Mouse (Mus musculus) midbrain, postnatal 0 days (tissue): Measurements from ENCODE around the gene Bmper. TPM values are rescaled to one million over a fixed set of nuclear protein-coding genes. Genes with fewer than 3 reads are reported as not detected.

Experiments used
- ATAC-seq: fragments of 200-750 bp; cut with Nextera tagmentation; 2 replicates; pipeline ENCODE4 v1.8.0; 2017; ENCODE audit warnings: moderate number of reproducible peaks, mild to moderate bottlenecking, moderate TSS enrichment, moderate library complexity; ENCODE audit not compliant: low FRiP score
- DNase-seq: peaks from one replicate; pipeline ENCODE4 v3.0.0-alpha.2; 2015; ENCODE audit warnings: low spot score
- H3K27ac ChIP-seq: fragments of 300-500 bp; sonication (generic); 2 replicates; pipeline ENCODE4 v1.5.1; 2014; ENCODE audit warnings: low read depth, mild to moderate bottlenecking, low read length, mixed read lengths
- H3K27me3 ChIP-seq: fragments of 300-500 bp; sonication (generic); 2 replicates; pipeline ENCODE4 v1.6.1; 2014; ENCODE audit warnings: low read length, control low read depth, mixed read lengths; ENCODE audit not compliant: insufficient read depth
- H3K36me3 ChIP-seq: fragments of 300-500 bp; sonication (generic); 2 replicates; pipeline ENCODE4 v1.6.1; 2014; ENCODE audit warnings: low read length, control low read depth, mixed read lengths; ENCODE audit not compliant: insufficient read depth
- H3K4me1 ChIP-seq: fragments of 300-500 bp; sonication (generic); 2 replicates; pipeline ENCODE4 v1.6.1; 2014; ENCODE audit warnings: mild to moderate bottlenecking, control low read depth, antibody characterized with exemption, low read length, mixed read lengths; ENCODE audit not compliant: insufficient read depth
- H3K4me2 ChIP-seq: fragments of 300-500 bp; sonication (generic); 2 replicates; pipeline ENCODE4 v1.6.1; 2014; ENCODE audit warnings: low read depth, mild to moderate bottlenecking, low read length, mixed read lengths; ENCODE audit not compliant: poor library complexity, severe bottlenecking
- H3K4me3 ChIP-seq: fragments of 300-500 bp; sonication (generic); 2 replicates; pipeline ENCODE4 v1.5.1; 2014; ENCODE audit warnings: low read depth, mild to moderate bottlenecking, low read length, moderate library complexity
- H3K9ac ChIP-seq: fragments of 300-500 bp; sonication (generic); replicated peaks from 2 replicates; pipeline ENCODE4 v1.6.1; 2014; ENCODE audit warnings: mild to moderate bottlenecking, low read length, moderate library complexity, mixed read lengths; ENCODE audit not compliant: poor library complexity, severe bottlenecking
- H3K9me3 ChIP-seq: fragments of 300-500 bp; sonication (generic); 2 replicates; pipeline ENCODE4 v1.6.1; 2016; ENCODE audit warnings: low read length, control low read depth
- CTCF ChIP-seq: IDR thresholded peaks from 2 replicates; pipeline ENCODE4 v1.5.1; 2016; ENCODE audit warnings: antibody characterized with exemption, mild to moderate bottlenecking
- WGBS: fragments of 180-500 bp; shearing (Covaris S2); extraction: QIAGEN DNeasy Blood & Tissue Kit; methylation state at CpG from one replicate; pipeline ENCODE4 v1.1.7; 2014; 5-methylcytosine and 5-hydroxymethylcytosine counted together
- polyA plus RNA-seq: library from polyadenylated mRNA; unstranded; fragments of >200 nt; fragmentation: Nextera tagmentation; extraction: Ambion mirVana; gene quantifications from 2 replicates; pipeline ENCODE4 v1.2.1, GENCODE M21; 2015
- total RNA-seq: library from RNA; depleted of rRNA; stranded (reverse); fragments of >200 nt; gene quantifications from 2 replicates; pipeline ENCODE4 v1.2.3, GENCODE M21; 2014

The Bmper gene
- total and polyA plus RNA-seq, 2 experiments from 2014 or later: 6.3 to 9.2 TPM

DNA sequence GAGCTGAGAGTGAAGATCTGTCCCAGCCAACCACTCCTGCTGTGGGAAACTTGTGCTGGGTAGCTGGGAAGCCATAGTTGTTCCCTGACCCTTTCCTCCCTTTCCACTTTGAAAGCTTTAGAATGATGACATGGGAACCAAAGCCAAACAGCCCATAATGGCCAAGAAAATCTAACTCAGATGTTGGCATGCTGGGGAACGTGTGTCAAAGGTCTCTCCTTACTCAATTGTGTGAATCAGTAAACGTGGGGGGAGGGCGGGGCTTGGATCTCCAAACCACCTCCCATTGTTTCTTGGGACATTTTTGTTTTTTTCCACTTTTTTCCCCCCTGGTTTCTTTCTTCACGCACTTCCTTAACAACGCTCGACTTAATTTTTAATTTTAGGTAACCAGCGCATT lies 40.0 kb downstream of the Bmper start:
- TF ChIP-seq CTCF: no peak
- ATAC-seq (no peak), DNase-seq (no peak)
- Histone ChIP-seq H3K27me3 (no peaks in the 10 kb centered on the region), H3K4me3 (no peak overlapping the region), H3K4me2 (no peak overlapping the region), H3K4me1 (no peaks in the 10 kb centered on the region), H3K27ac (no peak overlapping the region), H3K36me3 (no peaks in the 10 kb centered on the region), H3K9ac (no peak overlapping the region), H3K9me3 (0 out of 2 replicates have a peak, but pooled peaks cover 3% of the 10 kb centered on the region)
- WGBS: 84% methylated on average over 7 of the region's 7 CpGs

DNA sequence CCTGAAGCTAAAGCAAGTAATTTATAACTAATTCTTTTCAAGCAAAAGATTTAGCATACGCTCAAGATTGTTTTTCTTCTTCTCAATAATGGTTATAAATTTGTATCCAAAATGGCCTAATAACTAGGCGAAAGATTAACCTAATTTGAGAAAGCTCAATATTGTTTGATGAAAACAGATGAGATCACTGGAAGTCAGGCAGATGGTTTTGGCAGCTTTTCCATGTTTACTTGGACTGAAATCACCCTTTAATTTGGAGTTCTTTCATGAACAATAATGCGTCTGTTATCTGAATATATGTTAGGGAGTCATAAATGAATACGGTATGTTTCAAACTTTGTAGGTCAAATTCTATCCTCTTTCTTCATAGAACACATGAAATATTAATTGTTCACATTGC lies 41.6 kb downstream of the Bmper start:
- Histone ChIP-seq H3K36me3 (no peaks in the 10 kb centered on the region), H3K27ac (no peak overlapping the region), H3K4me2 (no peak overlapping the region), H3K27me3 (no peaks in the 10 kb centered on the region), H3K4me1 (no peaks in the 10 kb centered on the region), H3K9me3 (no peaks in the 10 kb centered on the region), H3K9ac (no peak overlapping the region), H3K4me3 (no peak overlapping the region)
- DNase-seq (no peak), ATAC-seq (no peak)
- WGBS: 93% methylated on average over 4 of the region's 4 CpGs
- no peak for TF ChIP-seq CTCF

DNA sequence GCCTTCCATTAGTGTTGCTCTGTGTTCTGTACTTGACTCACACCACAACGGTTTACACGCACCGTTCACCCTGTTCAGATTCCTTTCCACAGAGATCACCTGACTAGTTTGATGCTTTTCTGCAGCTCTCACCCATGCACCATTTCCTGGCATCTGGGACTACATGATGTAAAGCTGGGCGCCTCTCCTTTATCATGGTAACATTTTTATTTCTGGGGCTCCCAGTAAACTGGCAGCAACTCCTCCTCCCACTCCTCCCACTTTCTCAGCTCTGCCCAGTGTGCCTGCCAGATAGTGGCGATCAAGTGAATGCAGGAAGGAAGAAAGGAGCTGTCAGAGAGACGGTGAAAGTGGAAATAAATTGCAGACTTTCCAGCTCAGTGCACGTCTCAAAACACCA lies 45.7 kb downstream of the Bmper start:
- DNase-seq (no peak), ATAC-seq (no peak)
- H3K9ac ChIP-seq: no peak overlapping the region
- no peak overlapping the region for H3K27ac ChIP-seq
- no peaks in the 10 kb centered on the region for H3K27me3 ChIP-seq
- no peaks in the 10 kb centered on the region for H3K36me3 ChIP-seq
- H3K4me3 ChIP-seq: no peak overlapping the region
- H3K4me1 ChIP-seq: no peaks in the 10 kb centered on the region
- H3K4me2 ChIP-seq: no peak overlapping the region
- no peaks in the 10 kb centered on the region for H3K9me3 ChIP-seq
- 61% methylated on average over 7 of the region's 7 CpGs for WGBS
- no peak for TF ChIP-seq CTCF

DNA sequence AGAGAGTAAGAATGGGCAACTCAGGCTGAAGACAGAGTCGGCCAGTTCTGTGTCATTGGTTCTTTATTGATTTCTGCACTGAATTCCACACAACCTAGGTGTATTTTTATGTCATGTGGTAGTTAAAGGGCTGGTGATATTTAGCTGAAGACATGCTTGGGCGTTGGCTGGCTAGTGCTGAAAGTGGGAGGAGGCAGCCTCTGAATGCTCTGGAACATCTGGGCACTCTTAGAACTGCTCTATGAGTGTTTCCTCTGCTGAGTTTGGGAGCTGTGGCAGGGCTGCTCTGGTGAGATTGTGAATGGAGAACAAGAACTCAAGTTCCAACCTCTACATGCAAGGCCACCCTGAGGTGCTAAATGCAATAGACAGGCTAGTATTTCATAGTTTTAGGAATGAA lies 46.2 kb downstream of the Bmper start:
- H3K9me3 ChIP-seq: no peaks in the 10 kb centered on the region
- H3K4me3 ChIP-seq: no peak overlapping the region
- ATAC-seq (no peak), DNase-seq (no peak)
- H3K36me3 ChIP-seq: no peaks in the 10 kb centered on the region
- 73% methylated on average over 2 of the region's 2 CpGs for WGBS
- H3K4me2 ChIP-seq: no peak overlapping the region
- H3K4me1 ChIP-seq: no peaks in the 10 kb centered on the region
- no peak overlapping the region for H3K27ac ChIP-seq
- TF ChIP-seq CTCF: no peak
- no peaks in the 10 kb centered on the region for H3K27me3 ChIP-seq
- no peak overlapping the region for H3K9ac ChIP-seq

DNA sequence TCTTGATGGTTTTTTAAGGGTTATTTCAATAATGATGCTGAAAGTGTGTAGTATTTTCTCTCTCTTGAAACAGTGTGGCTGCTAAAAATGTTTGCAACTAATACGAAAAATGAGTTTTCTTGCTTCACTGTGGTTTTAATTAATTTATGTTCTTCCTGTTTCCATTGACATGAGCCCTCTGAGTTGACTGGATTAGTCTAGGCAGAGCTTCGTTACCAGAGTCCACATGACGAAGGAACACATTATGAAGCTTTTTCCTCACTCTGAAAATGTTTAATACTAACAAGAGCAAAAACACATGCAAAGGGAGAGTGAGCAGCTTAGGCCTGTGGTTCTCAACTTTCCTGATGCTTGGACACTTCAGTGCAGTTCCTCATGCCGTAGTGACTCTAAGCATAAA lies 53.4 kb downstream of the Bmper start:
- H3K4me3 ChIP-seq: no peak overlapping the region
- no peak for DNase-seq
- no peaks in the 10 kb centered on the region for H3K36me3 ChIP-seq
- H3K4me2 ChIP-seq: no peak overlapping the region
- H3K4me1 ChIP-seq: no peaks in the 10 kb centered on the region
- no peaks in the 10 kb centered on the region for H3K27me3 ChIP-seq
- ATAC-seq: no peak
- no peak for TF ChIP-seq CTCF
- WGBS: 87% methylated on average over 4 of the region's 4 CpGs
- no peaks in the 10 kb centered on the region for H3K9me3 ChIP-seq
- no peak overlapping the region for H3K27ac ChIP-seq
- no peak overlapping the region for H3K9ac ChIP-seq

DNA sequence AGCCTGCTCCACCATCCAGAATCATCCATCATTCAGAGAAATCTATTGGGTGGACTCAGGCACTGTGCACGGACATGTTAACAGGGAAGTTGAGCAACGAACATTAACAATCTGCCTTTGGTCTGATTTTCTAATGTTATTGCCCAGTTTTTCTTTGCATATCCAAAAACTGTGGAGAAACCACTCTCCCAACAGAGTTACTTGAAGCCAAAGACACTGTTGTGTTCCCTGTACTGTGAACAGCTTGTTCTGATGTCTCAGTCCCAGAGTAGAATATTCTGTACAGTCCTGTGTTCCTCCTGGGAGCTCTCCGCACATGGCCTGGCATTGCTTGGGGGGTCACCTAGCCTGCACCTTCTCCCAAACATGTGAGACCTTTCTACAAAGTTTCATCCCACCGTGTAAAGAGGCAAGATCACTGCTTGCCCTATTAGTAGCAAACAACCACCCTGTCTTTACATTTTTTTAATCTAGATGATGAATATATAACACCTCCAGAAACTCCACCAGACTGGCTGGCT lies 62.1 kb downstream of the Bmper start:
- ATAC-seq (no peak), DNase-seq (no peak)
- H3K9me3 ChIP-seq: no peaks in the 10 kb centered on the region
- H3K4me3 ChIP-seq: no peak overlapping the region
- 90% methylated on average over 4 of the region's 4 CpGs for WGBS
- no peaks in the 10 kb centered on the region for H3K27me3 ChIP-seq
- H3K9ac ChIP-seq: no peak overlapping the region
- H3K27ac ChIP-seq: no peak overlapping the region
- no peak for TF ChIP-seq CTCF
- H3K4me2 ChIP-seq: no peak overlapping the region
- H3K36me3 ChIP-seq: no peaks in the 10 kb centered on the region
- H3K4me1 ChIP-seq: no peaks in the 10 kb centered on the region
